Mouse (Mus musculus) inflammation-experienced regulatory T-cells, adult 16 weeks (primary cell): ENCODE data around the gene Ift122. TPM values are rescaled to one million over a fixed set of nuclear protein-coding genes. Genes with fewer than 3 reads are reported as not detected.

ENCODE experiments used
- polyA plus RNA-seq: library from polyadenylated mRNA; unstranded; fragments of 100-300 nt; shearing (Covaris generic); gene quantifications from one replicate; pipeline ENCODE4 v1.2.1, GENCODE M21; 2017

The Ift122 gene
- 5.2 TPM for polyA plus RNA-seq

DNA sequence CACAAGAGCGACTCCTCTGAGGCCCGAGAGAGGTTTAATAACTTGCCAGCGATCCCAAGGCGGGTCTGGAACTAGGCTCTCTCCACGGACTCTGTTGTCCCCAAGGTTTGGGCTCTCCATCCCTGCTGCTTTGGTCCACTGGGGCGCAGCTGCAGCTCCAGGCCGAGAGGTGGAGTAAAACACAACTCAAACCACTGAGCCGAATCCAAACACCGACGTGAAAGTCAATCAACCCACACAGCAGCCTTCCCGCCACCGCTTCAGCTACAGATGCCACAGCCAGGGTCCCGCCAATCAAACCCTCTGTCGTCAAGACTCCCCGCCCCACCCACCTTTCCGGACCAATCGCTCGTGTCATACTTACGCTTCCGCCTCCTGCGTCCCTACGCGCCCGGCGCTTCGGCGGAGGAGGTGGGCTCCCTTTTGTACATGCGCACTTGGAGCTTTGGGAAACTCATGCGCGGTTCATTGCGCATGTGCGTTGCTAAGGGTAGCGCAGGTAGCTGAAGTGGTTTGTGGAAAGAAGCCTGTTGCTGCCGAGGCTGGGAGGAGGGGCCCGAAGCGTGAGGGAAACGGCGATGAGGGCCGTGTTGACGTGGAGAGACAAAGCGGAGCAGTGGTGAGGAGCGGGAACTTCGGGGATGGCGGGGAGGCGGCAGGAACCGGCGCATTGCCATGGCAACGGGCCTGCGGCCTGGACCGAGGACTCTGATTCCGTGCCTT is at the start of gene Ift122, which contains the start of gene Mbd4:
Gene Ift122 (plus strand): TSS at position 380 of the 723 bp plus-strand sequence.
Gene Mbd4 (minus strand): TSS at position 281 of the 723 bp plus-strand sequence.

DNA sequence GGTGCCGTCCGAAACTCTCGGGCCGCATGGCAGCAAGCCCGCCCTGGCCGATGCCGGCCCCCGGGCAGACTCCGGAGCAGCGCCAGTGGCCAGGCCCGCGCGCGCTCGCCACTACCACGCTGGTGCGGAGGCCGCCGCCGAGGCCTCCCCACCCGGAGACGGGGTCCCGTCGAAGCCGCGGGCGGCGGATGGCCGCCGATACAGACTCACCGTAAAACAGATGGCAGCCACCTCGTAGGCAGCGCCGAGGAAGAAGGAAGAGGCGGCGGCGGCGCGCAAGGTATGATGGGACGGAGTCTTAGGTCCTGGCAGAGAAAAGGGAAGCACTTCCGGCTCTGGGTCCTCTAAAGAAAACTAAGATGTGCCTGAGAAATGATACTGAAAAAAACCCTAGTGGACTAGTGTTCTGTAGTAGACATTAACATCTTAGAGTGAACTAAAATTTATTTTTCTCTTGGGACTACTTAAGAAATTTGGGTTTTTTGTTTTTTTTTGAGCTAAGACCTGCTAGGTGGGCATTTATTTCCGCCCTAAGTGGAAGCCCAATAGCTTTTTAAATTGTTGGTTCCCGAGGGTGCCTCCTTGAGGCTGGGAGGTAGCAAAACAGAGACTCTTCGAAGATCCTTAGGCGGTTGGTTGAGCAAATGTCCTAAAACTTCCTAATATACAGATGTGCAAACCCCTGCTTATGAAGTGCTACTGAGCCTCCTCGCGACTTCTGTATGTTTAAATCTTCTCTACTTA is 44.6 kb upstream of the Ift122 start, which contains the start of gene Rpl32:
Gene Rpl32 (minus strand): TSS at position 260 of the 744 bp plus-strand sequence.

DNA sequence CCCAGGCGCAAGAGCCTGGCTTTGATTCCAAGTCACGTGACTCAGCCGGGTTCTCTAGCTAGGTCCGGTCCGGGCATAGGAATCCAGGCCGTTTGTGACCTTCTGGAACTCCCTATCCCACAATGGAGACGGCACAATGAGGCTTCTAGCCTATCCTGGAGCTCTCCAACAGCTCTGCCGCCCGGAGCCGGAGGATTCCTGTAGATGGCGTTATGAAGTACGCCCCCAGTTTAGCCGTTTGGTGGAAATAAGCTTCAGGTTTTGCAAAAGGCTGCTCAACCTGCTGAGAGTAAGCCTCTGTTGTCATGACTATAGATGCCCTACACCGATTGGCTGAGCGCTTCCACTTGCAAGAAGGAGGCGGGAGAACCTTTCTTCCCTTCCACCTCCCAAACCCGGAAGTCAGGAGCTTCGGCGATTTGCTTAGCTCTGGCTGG is 15.1 kb upstream of the Ift122 start, which contains the start of gene Efcab12:
Gene Efcab12 (minus strand): TSS at position 252 of the 437 bp plus-strand sequence.

DNA sequence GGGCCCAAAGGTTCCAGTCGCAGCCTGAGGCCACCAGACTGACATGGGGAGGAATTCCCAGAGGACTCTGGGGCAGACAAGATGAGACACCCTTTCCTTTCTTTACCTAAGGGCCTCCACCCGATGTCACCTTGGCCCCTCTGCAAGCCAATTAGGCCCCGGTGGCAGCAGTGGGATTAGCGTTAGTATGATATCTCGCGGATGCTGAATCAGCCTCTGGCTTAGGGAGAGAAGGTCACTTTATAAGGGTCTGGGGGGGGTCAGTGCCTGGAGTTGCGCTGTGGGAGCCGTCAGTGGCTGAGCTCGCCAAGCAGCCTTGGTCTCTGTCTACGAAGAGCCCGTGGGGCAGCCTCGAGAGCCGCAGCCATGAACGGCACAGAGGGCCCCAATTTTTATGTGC is 78.4 kb downstream of the Ift122 start, which contains the start of gene Rho:
Gene Rho (plus strand): TSS at position 110 of the 400 bp plus-strand sequence.

DNA sequence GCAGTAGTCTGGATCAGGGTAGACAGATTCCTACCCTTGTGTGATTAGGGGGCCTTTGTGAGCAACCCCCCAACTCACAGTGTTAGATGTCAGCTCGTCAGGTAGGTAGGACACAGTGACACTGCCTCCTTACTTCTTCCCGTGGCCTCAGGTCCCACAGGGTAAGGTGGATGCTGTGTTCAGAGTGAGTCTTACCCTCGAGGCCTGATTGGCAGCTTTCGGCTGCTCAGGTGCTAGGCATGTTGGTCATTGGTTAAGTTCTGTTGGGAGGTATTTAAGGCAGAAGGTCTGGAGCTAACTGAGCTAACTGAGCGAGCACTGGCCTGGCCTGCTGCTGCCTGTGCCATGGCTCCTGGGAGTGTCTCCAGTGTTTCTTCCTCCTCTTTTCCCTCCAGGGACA is 91.4 kb downstream of the Ift122 start, which contains the start of gene H1foo:
Gene H1foo (plus strand): TSS at position 301 of the 400 bp plus-strand sequence.

Other genes starting within 250 kb of the Ift122 start
- 151 TPM for gene Raf1, start 176.8 kb upstream of the Ift122 start, polyA plus RNA-seq
- gene Tmem40, start 91.1 kb upstream of the Ift122 start, polyA plus RNA-seq = not detected
- 12.5 TPM for gene Cand2, start 78.9 kb upstream of the Ift122 start, polyA plus RNA-seq
- gene Rpl32, start 44.7 kb upstream of the Ift122 start, polyA plus RNA-seq = 2,697 TPM
- 0.24 TPM for gene Efcab12, start 15.1 kb upstream of the Ift122 start, polyA plus RNA-seq
- 13.8 TPM for gene Mbd4, start 99 bp upstream of the Ift122 start, polyA plus RNA-seq
- not detected for gene Rho, start 78.3 kb downstream of the Ift122 start, polyA plus RNA-seq
- gene H1foo, start 91.5 kb downstream of the Ift122 start, polyA plus RNA-seq = not detected
- 3.2 TPM for gene Plxnd1, start 141.5 kb downstream of the Ift122 start, polyA plus RNA-seq